Mouse (Mus musculus): ENCODE data around the gene Polr3h. TPM values are rescaled to one million over a fixed set of nuclear protein-coding genes. Genes with fewer than 3 reads are reported as not detected.

The Polr3h gene
- polyA plus RNA-seq, 1 experiment from 2014 or later = 128 TPM

DNA sequence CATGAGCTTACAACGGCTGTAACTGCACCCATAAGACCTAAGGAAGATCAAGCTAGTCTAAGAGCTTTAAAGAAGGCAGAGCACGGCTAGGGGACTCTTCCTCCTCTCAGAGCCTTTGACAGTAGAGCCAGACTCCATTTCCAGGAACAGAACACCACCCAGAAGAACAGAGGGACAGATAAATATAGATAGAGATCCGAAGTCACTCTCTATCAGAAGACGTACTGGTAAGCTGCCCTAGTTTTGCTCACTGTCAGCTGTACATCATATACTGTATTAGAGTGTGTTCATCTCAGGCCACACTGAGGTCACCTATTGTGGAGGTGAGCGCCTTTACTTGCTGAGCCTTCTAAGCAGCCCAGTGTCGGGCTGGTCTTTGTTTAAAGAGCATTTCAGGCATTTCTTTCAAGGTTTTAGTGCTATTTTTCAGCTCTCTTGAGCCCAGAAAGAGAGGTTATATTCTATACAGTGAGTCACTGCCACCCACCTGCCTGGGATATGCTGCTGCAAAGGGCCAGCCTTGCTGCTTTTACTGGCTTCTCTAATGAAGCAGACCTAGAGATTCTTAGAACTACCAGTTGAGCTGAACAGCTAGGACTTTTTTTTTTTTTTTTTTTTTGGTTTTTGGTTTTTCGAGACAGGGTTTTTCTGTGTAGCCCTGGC lies 34.8 kb downstream of the Polr3h start:
- H3K9me3 ChIP-seq = no peaks in the 10 kb centered on the region
- H3K4me2 ChIP-seq = no peak overlapping the region
- 74% methylated on average over 7 of the region's 7 CpGs for WGBS
- no peak overlapping the region for H3K4me3 ChIP-seq
- no peak overlapping the region for H3K9ac ChIP-seq
- H3K36me3 ChIP-seq = peaks cover 88% of the 10 kb centered on the region
- no peaks in the 10 kb centered on the region for H3K27me3 ChIP-seq (replicated peaks)
- 0 out of 2 replicates have a peak overlapping the region, but pooled peaks have one; percentile 8 for H3K27ac ChIP-seq (replicated peaks)
- peaks cover 21% of the 10 kb centered on the region for H3K4me1 ChIP-seq
- no peak for ATAC-seq (ENCODE audit: extremely low read depth, insufficient number of reproducible peaks, low FRiP score, low TSS enrichment)

GRCm38 (mm10) chr15:81889175-81889574 lies 36.9 kb downstream of the Polr3h start:
- 86% methylated on average over 7 of the region's 7 CpGs for WGBS
- H3K4me3 ChIP-seq = no peak overlapping the region
- no peaks in the 10 kb centered on the region for H3K27me3 ChIP-seq (replicated peaks)
- ATAC-seq (ENCODE audit: extremely low read depth, insufficient number of reproducible peaks, low FRiP score, low TSS enrichment) = no peak
- no peak overlapping the region for H3K27ac ChIP-seq (replicated peaks)
- H3K36me3 ChIP-seq = peaks cover 77% of the 10 kb centered on the region
- H3K4me1 ChIP-seq = peaks cover 33% of the 10 kb centered on the region
- no peak overlapping the region for H3K4me2 ChIP-seq
- no peak overlapping the region for H3K9ac ChIP-seq
- no peaks in the 10 kb centered on the region for H3K9me3 ChIP-seq

GRCm38 (mm10) chr15:81886795-81887550 lies 39.1 kb downstream of the Polr3h start:
- no peak overlapping the region for H3K4me3 ChIP-seq
- H3K9ac ChIP-seq = no peak overlapping the region
- peaks cover 66% of the 10 kb centered on the region for H3K36me3 ChIP-seq
- no peak for ATAC-seq (ENCODE audit: extremely low read depth, insufficient number of reproducible peaks, low FRiP score, low TSS enrichment)
- no peak overlapping the region for H3K4me2 ChIP-seq
- H3K27ac ChIP-seq (replicated peaks) = no peak overlapping the region
- no peaks in the 10 kb centered on the region for H3K9me3 ChIP-seq
- H3K4me1 ChIP-seq = peaks cover 34% of the 10 kb centered on the region
- 85% methylated on average over 6 of the region's 6 CpGs for whole genome bisulfite sequencing
- H3K27me3 ChIP-seq (replicated peaks) = no peaks in the 10 kb centered on the region

DNA sequence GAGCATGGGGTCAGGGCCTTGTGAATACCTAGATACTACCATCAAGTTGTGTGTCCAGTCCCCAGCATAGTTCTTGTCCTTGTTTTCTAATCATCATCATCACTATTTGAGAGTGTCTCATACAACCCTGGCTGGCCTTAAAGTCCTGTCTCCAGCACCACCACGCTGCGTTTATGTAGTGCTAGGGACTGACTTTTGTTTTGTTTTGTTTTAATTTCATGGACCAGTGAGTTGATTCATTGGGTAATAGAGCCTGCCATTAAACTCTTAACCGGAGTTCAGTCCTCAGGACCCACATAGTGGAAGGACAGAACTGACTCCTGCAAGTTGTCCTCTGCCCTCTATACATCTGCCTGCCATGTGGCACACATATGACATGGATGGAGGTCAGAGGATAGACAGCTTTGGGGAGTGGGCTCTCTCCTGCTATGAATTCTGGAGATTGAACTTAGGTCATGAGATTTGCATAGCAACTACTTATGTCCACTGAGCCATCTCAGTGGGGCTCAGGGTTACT lies 40.6 kb downstream of the Polr3h start:
- Histone ChIP-seq H3K9me3 (no peaks in the 10 kb centered on the region), H3K4me2 (no peak overlapping the region), H3K27ac (replicated peaks) (no peak overlapping the region), H3K4me1 (peaks cover 45% of the 10 kb centered on the region), H3K36me3 (peaks cover 51% of the 10 kb centered on the region), H3K9ac (no peak overlapping the region), H3K4me3 (no peak overlapping the region), H3K27me3 (replicated peaks) (no peaks in the 10 kb centered on the region)
- ATAC-seq (ENCODE audit: extremely low read depth, insufficient number of reproducible peaks, low FRiP score, low TSS enrichment) = no peak
- WGBS = 93% methylated on average over 3 of the region's 3 CpGs

GRCm38 (mm10) chr15:81882348-81882747 lies 43.7 kb downstream of the Polr3h start:
- no peak overlapping the region for H3K27ac ChIP-seq (replicated peaks)
- H3K4me2 ChIP-seq = no peak overlapping the region
- WGBS = 83% methylated on average over 3 of the region's 3 CpGs
- peaks cover 28% of the 10 kb centered on the region for H3K36me3 ChIP-seq
- H3K27me3 ChIP-seq (replicated peaks) = no peaks in the 10 kb centered on the region
- no peak for ATAC-seq (ENCODE audit: extremely low read depth, insufficient number of reproducible peaks, low FRiP score, low TSS enrichment)
- no peak overlapping the region for H3K4me3 ChIP-seq
- no peak overlapping the region for H3K9ac ChIP-seq
- H3K4me1 ChIP-seq = peaks cover 63% of the 10 kb centered on the region
- no peaks in the 10 kb centered on the region for H3K9me3 ChIP-seq

GRCm38 (mm10) chr15:81879531-81880401 lies 46.3 kb downstream of the Polr3h start:
- Histone ChIP-seq H3K36me3 (peaks cover 24% of the 10 kb centered on the region), H3K4me1 (peaks cover 55% of the 10 kb centered on the region), H3K27me3 (replicated peaks) (no peaks in the 10 kb centered on the region), H3K9me3 (no peaks in the 10 kb centered on the region), H3K4me3 (no peak overlapping the region), H3K4me2 (peak overlapping the region; percentile 49), H3K27ac (replicated peaks) (peak overlapping the region; percentile 82), H3K9ac (peak overlapping the region; percentile 68)
- WGBS = 23% methylated on average over 5 of the region's 5 CpGs
- peak; percentile 63; the same call in 1 of the 2 replicates for ATAC-seq (ENCODE audit: extremely low read depth, insufficient number of reproducible peaks, low FRiP score, low TSS enrichment)

DNA sequence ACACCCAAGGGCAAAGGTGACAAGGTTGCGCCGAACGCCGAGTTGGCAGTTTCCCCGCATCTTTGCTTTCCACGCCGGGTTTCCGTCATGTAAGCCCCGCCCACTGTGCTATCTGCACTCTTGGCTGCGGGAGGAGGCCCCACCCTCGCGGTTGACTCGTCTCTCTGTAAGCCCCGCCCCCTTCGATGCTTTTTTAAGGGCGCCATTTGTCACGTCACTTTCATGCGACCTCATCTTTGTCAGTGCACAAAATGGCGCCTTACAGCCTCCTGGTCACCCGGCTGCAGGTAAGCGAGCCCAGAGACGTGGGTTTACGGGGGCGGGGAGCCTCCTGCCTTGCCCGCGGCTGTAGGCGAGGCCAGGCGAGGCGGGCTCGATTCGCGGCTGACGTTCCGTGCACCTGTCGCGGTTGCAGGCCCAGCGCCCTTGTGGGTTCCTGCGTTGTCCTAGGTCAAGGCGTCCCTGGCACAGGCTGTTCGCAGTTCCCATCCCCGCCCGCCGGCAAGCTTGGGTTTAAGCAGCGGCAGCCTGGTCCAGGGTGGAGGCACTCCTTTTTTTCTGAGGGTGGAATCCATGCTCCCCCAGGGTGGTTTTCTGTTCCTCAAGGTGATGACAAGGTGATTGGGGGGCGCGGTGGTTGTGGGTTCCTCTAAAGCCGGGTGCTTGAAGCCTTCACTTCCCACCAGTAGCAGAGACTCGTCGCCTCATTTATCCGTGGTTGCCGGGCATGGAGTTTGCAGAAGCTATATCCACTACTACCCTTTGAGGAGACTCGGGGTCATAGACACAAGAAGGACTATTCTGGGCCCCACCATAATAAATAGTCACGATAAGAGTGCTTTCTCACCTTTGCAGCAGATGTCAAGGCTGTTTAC lies 53.5 kb downstream of the Polr3h start, which contains the start of gene Aco2:
TSS of gene Aco2 (plus strand) at position 48 of the 875 bp plus-strand sequence.
- ATAC-seq (ENCODE audit: extremely low read depth, insufficient number of reproducible peaks, low FRiP score, low TSS enrichment) = peak; percentile 88
- Histone ChIP-seq H3K27ac (replicated peaks) (peak within 1 kb of the TSS; percentile 98), H3K9me3 (no peaks in the 10 kb centered on the region), H3K4me2 (peak within 1 kb of the TSS; percentile 89), H3K4me3 (peak within 1 kb of the TSS; percentile 99), H3K27me3 (replicated peaks) (no peaks in the 10 kb centered on the region), H3K4me1 (peaks cover 35% of the 10 kb centered on the region), H3K9ac (peak within 1 kb of the TSS; percentile 98), H3K36me3 (peaks cover 36% of the 10 kb centered on the region)
- under 1% methylated on average over 53 of the region's 53 CpGs for WGBS

GRCm38 (mm10) chr15:81871604-81872261 lies 54.3 kb downstream of the Polr3h start, which contains the start of gene Phf5a:
Phf5a (minus strand) TSS chr15:81871911.
- Histone ChIP-seq H3K4me3 (peak within 1 kb of the TSS; percentile 99), H3K9ac (peak within 1 kb of the TSS; percentile 98), H3K4me2 (peak within 1 kb of the TSS; percentile 89), H3K27ac (replicated peaks) (peak within 1 kb of the TSS; percentile 98), H3K27me3 (replicated peaks) (no peaks in the 10 kb centered on the region), H3K9me3 (no peaks in the 10 kb centered on the region), H3K36me3 (peaks cover 42% of the 10 kb centered on the region), H3K4me1 (peaks cover 35% of the 10 kb centered on the region)
- ATAC-seq (ENCODE audit: extremely low read depth, insufficient number of reproducible peaks, low FRiP score, low TSS enrichment) = peak; percentile 83
- WGBS = under 1% methylated on average over 30 of the region's 30 CpGs

GRCm38 (mm10) chr15:81869985-81870384 lies 56.1 kb downstream of the Polr3h start:
- ATAC-seq (ENCODE audit: extremely low read depth, insufficient number of reproducible peaks, low FRiP score, low TSS enrichment) = no peak
- 0 out of 2 replicates have a peak overlapping the region, but pooled peaks have one; percentile 89 for H3K4me2 ChIP-seq
- H3K36me3 ChIP-seq = peaks cover 60% of the 10 kb centered on the region
- H3K4me1 ChIP-seq = peaks cover 28% of the 10 kb centered on the region
- WGBS = 92% methylated on average over 5 of the region's 5 CpGs
- H3K9me3 ChIP-seq = no peaks in the 10 kb centered on the region
- no peak overlapping the region for H3K9ac ChIP-seq
- no peaks in the 10 kb centered on the region for H3K27me3 ChIP-seq (replicated peaks)
- H3K27ac ChIP-seq (replicated peaks) = no peak overlapping the region
- H3K4me3 ChIP-seq = no peak overlapping the region; the same call in 1 of the 2 replicates

DNA sequence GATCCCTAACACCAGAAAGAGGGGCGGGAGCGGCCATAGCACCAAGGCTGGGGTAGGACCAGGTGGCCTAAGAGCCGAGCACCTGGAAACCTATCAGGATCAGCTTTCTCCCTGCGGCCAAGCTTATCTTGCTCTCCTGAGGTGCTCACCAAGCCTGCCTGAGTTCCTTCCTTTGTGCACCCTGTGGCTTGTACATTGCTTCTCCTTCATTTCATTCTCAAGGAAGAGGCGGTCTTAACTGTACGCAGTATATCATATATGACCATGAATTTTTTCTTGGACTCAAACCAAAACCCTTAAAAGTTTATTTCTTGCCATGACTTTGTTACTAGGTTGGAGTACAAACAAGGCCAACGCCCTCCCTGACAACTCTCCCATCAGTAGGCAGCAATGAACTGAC lies 61.8 kb downstream of the Polr3h start:
- no peaks in the 10 kb centered on the region for H3K9me3 ChIP-seq
- peaks cover 56% of the 10 kb centered on the region for H3K36me3 ChIP-seq

More for the DNA sequence above, 61.8 kb downstream of the Polr3h start:
- ATAC-seq (ENCODE audit: extremely low read depth, insufficient number of reproducible peaks, low FRiP score, low TSS enrichment) = no peak
- Histone ChIP-seq H3K27ac (replicated peaks) (no peak overlapping the region), H3K9ac (no peak overlapping the region), H3K4me1 (peaks cover 10% of the 10 kb centered on the region), H3K4me2 (no peak overlapping the region), H3K4me3 (no peak overlapping the region), H3K27me3 (replicated peaks) (no peaks in the 10 kb centered on the region)
- 85% methylated on average over 7 of the region's 7 CpGs for WGBS
